Mouse (Mus musculus): ENCODE results near the gene Ryr3. TPM values are rescaled to one million over a fixed set of nuclear protein-coding genes. Genes with fewer than 3 reads are reported as not detected.

The Ryr3 gene
- polyA plus RNA-seq, 1 experiment = 1.4 TPM

DNA sequence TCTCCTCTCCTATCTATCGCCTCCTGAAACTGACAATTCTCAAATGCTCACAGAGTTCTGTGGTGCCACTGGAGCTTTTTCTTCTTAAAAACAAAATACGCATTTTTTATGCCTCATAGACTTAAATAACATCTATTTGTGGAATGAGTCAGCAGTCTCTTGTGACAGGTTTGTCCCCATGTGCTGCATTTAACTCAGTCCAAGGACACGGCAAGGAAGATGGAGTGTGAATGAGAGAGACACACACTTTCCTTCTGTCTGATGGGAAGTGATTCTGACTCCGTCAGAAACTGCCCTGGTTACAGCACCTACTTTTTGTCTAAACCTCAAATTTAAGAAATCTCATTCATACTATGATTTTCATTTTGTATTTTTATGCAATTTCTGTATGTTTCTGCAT is 306.3 kb downstream of the Ryr3 start:
- no peak for DNase-seq (ENCODE audit: low read depth)

DNA sequence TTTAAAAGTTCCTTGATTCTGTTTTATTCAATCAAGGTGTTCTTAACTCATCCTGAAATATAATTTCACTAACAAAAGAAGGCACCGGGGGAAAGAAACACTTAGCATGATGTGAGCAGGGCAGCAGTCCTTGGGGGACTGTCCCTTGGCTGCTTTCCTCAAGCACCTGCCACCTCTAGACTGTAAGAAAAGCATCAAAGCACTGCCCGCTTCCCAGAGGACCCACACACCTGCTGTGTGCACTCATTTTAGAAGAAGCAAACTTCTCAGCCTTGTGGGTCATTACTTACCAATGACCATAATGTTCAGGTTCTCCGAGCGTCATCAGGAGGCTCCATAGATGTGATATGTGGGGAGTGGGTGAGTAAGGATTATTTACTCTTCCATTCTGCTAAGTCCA is 307.8 kb downstream of the Ryr3 start:
- DNase-seq (ENCODE audit: low read depth) = no peak

DNA sequence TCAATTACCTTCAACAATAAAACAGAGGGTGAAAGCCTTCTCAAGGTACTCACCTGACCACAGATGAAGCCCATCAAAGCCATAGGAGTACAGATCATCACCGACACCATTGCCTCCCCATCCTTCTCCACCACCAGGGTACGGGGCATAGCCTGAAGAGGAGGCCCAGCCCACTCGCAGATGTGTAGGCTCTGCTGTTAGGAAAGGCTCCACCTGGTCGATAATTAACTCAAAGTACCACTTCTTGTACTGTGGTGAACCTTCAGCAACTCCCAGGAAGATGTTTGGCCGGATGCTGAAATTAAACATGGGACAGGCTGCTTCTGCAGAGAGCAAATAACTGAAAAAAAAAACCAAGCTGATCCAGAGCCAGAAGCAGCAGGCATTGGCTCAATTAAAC is 316.1 kb downstream of the Ryr3 start:
- no peak for DNase-seq (ENCODE audit: low read depth)

DNA sequence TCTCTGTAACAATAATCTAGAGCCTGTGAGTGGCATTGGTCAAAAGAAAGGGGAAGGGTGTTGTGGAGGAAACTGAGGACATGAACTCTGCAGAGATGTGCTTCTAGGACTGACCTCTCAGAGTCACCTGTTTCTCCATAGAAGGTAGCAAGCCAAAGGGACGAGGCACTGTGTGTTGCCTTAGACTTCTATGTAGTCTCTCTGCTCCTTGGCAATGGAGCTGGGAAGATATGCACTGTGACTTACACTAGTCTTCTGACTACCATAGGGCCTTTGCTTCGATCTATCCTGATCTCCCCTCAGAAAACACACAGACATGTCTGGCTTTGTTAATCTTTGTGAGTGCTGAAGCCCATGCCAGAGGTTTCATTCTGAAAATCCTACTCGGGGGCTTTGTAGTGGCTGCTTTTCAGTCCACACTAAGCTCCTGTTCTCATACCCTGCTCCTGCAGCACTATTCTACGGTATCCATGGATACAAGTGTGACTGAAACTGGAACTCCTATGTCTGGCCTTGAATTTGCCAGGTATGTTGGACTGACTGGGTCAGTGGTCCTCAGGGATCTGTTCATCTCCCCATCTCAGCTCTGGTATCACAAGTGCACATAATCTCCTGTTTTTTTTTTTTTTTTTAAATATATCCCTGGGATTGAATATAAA is 332.3 kb downstream of the Ryr3 start:
- DNase-seq (ENCODE audit: low read depth) = no peak

DNA sequence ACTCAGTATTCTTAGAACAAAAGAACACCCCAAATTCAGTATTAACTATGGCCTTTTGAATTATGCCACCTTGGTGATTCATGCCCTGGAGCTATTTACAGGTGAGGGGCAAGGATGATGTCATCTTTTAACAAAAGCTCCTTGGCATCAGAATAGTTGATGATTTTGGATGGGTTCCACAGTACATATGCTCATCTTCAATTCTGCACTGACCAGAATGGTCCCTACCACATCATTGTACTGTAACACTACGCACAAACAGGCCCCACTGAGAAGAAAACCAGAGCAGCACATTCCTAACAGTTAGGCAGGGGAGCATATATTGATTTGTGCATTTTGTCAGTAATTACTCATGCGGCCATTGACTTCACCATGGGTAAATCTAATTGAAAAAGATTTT is 335.1 kb downstream of the Ryr3 start:
- DNase-seq (ENCODE audit: low read depth) = no peak

DNA sequence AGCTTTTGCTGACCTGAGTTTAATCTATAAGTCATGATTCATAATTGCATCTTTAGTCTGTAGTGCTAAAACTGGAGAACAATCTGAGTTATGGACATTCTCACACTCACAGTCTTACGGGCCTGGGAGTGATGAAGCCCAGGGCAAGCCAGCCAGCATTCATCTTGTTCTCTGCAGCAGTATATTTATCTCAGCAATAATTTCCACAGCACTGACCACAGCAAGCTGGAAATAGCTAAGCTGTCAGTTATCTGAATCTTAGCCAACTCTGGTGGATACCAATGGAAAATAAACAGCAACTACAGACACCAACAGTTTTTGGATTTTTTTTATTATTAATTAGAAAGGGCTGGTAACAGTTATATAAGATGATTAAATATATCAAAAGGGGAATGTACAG is 335.5 kb downstream of the Ryr3 start:
- DNase-seq (ENCODE audit: low read depth) = no peak

DNA sequence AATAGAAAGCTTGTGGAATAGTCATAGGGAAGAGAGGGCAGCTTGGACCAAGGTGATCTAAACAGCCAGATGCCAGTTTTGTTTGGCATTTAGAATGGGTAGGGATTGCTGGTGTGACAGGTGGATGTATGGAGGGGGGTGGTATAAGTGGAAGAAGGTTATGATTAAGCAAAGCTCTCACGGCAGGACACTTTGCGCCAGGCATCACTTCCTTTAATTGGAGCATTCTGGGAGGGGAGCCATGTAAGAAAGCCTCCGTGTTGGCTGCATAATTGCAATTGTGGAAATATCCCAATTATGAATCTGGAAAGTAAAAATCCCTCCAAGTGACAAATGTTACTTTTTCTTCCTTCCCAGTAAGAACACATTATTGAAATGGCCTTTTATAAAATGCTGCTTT is 339.5 kb downstream of the Ryr3 start:
- DNase-seq (ENCODE audit: low read depth) = no peak

DNA sequence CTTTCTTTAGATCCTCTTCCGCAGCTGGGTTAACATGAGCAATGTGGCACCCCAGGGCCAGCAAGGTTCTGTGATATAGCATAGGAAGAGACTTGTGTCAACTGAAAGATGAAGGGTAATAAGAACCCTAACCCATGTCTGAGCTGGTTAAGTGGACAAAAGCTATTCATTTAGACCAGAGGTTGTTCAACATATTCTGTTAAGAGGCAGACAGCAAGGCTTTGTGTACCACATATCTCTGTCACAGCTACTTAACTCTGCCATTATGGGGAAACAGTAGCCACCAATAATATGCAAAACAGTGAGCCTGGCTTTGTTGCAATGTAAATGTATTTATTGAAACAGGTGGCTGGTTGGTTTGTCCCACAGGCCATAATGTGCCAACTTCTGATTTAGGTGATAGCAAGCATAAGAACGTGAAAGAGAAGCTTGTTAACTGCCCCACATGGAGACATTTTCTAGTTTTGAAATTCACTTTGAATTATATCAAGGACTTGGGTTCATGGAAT is 350.8 kb downstream of the Ryr3 start:
- no peak for DNase-seq (ENCODE audit: low read depth)

DNA sequence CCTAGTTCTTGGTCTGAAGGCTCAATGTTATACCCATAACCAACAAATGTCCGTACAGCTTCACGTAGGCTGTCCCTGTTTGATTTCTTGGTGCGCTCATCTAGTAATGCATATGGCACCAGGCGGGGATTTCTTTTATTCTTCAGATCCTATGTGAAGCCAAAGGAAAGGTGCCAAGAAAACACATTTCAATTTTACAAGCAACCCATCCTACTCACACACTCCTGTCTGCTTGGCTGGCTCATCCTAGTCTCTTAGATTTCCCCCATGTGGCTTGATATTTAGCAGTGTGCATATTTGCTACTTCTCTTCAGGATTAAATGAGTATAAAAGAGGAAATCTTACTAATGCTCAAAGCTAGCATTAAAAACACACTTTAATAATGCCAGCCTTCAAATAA is 355.1 kb downstream of the Ryr3 start:
- no peak for DNase-seq (ENCODE audit: low read depth)

DNA sequence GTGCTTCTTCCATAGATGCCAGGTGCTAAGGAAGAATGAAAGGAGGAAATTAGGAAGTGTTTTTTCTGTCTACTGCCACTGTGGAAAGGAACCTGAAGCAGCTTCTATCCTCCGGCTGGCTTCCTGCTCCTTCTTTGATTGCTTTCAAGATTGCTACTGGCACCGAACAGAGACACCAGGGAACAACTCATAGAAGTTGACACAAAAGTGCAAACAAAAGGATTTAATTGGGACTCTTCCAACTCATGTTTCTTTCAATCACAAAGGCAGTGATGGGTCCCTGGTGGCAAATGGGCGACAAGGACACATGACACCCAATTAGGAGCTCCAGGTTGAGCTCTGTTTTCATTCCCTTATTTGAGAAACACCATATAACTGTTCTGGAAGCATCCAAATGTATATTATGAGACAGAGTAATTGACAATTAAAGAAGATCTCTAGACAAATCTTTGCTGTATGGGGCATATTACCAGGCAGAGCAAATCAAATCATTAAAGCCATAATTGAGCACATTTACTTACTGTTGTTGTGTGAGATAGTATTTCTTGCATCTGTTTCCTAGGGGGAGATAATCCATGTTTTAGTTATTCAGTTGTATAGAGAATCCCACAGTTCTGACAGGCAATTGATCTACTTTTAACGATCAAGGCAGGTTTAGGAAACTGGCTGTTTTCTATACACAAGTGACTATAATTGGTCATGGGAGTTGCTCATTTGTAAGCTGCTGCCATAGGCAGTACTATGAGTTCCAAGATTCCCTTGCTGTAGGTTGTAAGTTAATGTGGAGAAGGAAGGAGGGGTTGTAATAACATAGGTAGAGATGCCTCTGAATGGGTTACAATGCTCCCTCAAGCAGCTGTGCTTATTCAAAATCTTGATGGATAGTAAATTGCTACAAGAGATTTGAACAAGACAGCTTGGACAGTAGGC is 371.0 kb downstream of the Ryr3 start:
- no peak for DNase-seq (ENCODE audit: low read depth)

DNA sequence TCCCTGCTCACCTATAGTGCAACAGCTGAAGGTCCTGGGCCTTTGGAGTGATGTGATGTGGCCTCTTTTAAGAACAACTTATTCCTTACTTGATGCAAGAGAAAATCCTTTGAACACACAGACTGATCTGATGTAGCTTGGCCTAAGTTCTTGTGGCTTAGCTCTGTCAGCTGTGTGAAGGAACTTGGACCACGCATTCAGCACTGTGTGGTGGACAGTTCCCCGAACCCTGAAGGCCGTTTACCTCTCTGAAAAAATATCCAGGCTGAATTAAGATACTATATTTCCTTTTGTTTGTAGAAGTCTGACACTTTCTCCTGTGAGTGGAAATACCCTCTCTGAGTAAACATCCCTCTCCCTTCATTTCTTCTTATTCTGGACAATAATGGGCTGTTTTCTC is 374.0 kb downstream of the Ryr3 start:
- DNase-seq (ENCODE audit: low read depth) = no peak

DNA sequence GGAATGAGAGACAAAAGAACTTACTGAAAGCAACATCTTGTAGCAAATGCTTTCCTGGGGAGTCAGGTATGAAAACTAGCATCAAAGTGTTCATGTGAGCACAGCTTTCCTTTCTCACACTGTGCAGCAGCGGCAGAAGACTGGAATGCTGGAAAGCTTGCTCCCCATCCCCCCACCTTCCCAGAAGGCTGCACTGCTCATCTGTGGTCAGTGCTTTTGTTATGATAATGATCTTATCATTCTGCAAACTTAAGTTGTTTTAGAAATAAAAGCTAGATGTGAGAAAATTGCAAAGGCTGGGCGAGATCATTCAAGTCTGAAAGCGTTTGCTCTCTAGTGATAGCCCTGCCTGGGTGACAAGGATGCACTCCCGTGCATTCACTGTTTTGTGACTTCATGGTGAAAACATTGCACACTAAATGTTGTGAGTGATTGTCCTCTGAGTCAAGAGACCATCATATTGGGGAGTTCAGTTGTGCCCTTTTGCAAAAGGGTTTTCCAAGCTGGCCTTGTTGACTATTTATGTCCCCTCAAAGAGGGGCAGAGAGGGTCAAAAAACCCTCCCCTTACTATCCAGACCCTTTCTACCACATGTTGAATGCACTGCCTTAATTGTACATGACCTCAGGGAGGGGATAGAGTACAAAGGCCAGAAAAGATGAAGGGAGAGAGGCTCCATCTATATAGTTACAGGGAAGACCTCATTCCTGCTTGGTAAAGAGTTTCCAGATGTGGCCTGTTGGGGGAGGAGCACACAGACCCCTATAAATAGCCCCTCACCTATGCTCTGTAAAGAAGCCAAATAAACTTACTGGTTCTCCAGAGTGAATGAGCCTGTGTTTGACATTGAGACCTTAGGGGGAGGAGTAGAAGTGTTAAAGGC is 385.2 kb downstream of the Ryr3 start:
- no peak for DNase-seq (ENCODE audit: low read depth)

DNA sequence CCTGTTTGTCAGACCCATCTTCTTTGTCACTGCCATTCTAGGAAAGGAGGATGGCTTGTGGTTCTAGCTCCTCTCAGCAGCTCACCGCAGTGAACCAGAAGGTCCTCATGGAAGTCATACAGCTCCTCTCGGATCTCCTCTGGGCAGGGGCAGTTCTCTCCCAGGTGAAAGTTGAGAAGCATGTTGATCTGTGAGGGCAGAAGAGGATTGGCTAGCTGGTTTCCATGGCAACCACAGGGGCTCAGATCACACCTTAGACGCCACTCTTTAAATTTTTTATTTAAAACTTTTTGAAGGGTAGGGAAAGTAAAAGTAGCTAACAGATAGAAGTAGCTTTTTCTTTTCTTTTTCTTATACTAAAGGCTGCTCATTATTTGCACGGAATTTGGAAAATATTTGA is 390.3 kb downstream of the Ryr3 start:
- DNase-seq (ENCODE audit: low read depth) = no peak

DNA sequence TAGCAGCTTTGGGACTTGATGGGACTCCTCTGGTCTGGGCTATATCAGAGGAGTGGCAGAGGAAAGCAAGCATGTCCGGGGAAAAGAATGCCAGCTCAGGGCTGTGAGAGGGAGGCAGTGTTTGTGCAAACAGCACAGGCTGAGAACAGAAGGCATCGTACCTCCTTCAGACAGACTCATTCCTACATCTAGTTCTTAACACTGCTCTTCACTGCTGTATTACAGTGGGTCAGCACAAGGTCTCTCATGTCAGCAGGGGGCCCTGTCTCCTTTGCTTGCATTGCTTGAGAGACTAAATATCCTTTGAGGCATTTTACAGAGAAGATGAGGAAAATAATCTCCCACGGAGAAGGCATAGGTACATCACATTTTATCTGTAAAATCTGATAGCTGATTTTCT is 394.2 kb downstream of the Ryr3 start:
- no peak for DNase-seq (ENCODE audit: low read depth)

DNA sequence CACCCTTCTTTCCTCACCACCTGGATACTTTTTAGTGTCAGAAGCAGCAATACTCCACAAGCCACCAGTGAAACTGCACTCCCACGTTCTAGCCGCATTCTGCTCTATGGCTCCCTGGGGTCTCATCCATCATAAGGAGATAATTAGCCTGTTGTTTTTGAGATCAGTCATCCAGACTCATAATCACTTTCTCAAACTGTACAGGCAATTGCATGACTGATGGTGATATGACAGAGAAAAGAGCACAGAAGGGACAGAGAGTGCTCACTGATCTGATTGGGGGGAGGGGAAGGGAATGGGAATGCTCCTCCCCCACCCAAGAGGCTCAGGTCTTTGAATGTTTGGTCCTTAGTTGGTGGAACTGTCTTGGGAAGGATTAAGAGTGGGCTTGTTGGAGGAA is 397.8 kb downstream of the Ryr3 start:
- no peak for DNase-seq (ENCODE audit: low read depth)

DNA sequence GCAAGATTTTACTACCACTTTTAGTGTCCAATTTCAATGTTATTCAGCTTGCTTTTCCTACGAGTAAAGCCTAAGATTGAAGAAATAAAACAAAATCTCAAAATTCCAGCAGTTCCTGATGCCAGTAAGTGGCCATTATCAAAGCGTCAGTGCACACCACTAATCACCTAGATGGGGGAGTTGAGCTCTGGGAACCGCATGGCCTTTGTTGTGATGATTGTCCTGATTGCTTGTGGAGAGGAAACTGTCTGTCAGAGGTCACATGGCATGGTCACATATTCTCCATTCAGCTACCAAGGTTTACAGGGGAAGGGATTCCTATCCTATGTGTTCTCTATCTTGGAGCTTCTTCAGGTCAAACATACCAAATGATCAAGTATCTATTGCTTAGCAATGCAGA is 399.9 kb downstream of the Ryr3 start:
- DNase-seq (ENCODE audit: low read depth) = no peak

DNA sequence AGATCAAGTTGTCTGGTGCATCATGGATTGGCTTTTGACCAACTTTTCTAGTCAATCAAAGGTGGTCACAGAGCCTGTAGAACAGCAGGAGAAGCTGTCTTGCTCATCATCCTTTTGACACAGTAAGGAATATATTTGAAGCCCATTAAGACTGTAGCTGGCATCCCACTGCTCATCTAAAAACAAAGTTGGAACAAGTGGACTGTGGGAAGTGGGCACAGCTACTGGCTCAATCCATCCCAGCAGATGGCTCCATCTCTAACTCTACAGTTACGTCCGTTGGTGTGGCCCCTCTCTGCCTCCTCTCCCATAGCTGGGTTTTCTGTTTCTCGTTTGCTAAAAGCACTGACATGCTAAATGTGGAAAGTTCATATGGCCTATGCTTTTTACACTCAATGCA is 400.9 kb downstream of the Ryr3 start:
- DNase-seq (ENCODE audit: low read depth) = no peak

DNA sequence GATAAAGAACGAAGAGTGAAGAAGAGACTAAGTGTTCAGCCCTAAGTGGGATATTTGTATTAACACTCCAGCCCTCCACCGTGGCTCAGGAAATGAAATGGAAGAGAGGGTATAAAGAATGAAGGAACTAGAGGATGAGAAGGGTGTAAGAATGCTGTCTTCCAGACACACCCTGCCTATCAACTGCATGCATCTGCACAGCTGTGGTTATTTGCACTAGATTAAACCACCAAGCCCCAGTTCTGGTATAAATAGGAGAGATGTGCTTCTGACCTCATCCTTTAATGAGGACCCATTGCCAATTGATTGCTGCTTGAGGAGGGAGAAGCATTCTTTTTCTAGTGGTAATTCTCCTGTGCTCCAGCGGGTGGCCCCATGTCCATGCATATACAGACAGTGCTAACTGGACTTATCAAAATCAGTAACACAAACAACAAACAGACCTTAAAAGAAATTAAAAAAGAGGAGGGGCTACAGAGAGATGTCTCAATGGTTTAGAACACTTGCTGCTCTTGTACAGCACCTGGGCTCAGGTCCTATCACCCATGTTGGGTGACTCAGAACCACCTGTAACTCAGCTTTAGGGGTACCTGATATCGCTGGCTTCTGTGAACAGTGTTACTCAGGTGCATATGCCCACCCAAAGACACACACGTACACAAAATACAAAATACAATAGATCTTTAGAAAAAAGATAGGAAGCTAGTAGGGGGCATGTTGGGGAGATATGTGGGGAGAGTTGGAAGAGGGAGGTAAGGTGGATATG is 404.1 kb downstream of the Ryr3 start:
- DNase-seq (ENCODE audit: low read depth) = no peak

DNA sequence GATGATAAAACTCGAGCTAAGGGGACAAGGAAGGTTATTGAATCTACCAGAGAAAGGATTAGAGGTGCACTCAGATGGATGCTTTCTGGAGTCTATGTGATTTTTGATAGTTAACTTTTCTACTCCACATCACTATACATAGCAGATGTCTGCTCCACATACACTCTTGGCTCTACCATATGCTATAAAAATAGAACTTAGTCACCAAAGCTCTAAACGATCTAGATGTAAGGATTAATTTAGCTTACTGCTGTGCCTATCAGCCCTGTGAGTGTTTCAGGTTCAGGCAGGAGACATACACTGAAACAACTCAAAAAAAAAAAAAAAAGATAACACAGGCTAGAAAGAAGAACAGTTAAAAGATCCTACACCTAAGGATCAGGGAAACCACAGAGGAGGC is 410.9 kb downstream of the Ryr3 start:
- no peak for DNase-seq (ENCODE audit: low read depth)

DNA sequence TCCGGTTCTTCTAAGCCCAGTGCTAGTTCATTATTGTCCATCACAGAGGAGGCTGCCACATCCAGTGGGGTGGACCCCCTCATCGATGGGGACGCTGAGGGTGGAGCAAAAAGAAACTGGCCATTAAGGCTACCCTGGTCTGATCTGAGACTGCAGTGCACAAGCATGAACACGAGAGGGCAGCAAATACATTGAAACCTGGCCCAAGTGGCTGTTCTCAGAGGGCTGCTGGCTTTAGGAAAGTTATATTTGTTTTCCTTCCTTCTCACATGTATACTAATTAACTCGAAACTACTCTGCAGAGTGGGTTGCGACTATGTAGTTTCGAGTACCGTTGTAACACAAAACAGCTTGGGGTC is 416.9 kb downstream of the Ryr3 start:
- DNase-seq (ENCODE audit: low read depth) = no peak

DNA sequence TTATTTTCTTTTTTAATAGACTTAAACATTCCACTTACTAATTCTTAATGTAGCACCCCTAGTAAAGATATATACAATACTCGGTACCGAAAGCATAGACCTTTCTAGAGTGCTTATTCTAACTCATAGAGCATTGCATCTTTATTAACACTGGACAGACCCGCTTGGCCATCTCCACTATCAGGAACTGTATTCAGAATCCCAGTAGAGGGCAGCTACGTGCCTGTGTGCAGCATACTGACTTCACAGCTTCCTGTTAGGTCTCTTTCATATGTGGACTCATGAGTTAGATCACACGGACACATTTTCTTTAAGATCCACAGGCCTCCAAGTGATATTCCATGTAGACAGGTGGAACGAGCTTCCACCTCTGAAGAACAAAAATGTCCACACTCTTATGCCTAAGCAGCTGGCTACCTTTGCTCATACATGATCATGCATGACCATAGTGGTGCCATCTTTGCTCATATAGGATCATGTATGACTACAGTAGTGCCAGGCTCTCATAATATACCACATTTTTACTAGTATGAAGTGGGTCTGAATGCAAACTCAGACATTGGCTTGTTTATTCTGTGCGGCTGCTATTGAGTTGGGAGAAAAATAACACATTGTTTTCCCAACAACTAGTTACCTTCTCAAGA is 417.4 kb downstream of the Ryr3 start:
- DNase-seq (ENCODE audit: low read depth) = no peak

Data from gonadal fat pad, adult 2 months (tissue).